Mouse (Mus musculus) limb, embryonic 15.5 days (tissue): Measurements from ENCODE around the gene Pgc. TPM values are rescaled to one million over a fixed set of nuclear protein-coding genes. Genes with fewer than 3 reads are reported as not detected.

Source experiments
- ATAC-seq: fragments of 200-750 bp; cut with Nextera tagmentation; 2 replicates; pipeline ENCODE4 v1.8.0; 2017; ENCODE audit warnings: low read depth, moderate TSS enrichment; ENCODE audit not compliant: insufficient number of reproducible peaks, low FRiP score, low TSS enrichment
- H3K27ac ChIP-seq: fragments of 300-500 bp; sonication (generic); 2 replicates; pipeline ENCODE4 v1.5.1; 2015; ENCODE audit warnings: moderate library complexity, mild to moderate bottlenecking, inconsistent platforms
- H3K27me3 ChIP-seq: fragments of 300-500 bp; sonication (generic); 2 replicates; pipeline ENCODE4 v1.6.1; 2015; ENCODE audit warnings: inconsistent platforms
- H3K36me3 ChIP-seq: fragments of 300-500 bp; sonication (generic); 2 replicates; pipeline ENCODE4 v1.6.1; 2015; ENCODE audit warnings: inconsistent platforms
- H3K4me1 ChIP-seq: fragments of 300-500 bp; sonication (generic); 2 replicates; pipeline ENCODE4 v1.6.1; 2015; ENCODE audit warnings: inconsistent platforms
- H3K4me2 ChIP-seq: fragments of 300-500 bp; sonication (generic); 2 replicates; pipeline ENCODE4 v1.6.1; 2015; ENCODE audit warnings: mild to moderate bottlenecking, inconsistent platforms
- H3K4me3 ChIP-seq: fragments of 300-500 bp; sonication (generic); 2 replicates; pipeline ENCODE4 v1.5.1; 2015; ENCODE audit warnings: mild to moderate bottlenecking, inconsistent platforms
- H3K9ac ChIP-seq: fragments of 300-500 bp; sonication (generic); 2 replicates; pipeline ENCODE4 v1.6.1; 2015; ENCODE audit warnings: inconsistent platforms
- H3K9me3 ChIP-seq: fragments of 300-500 bp; sonication (generic); 2 replicates; pipeline ENCODE4 v1.6.1; 2016; ENCODE audit warnings: inconsistent platforms
- whole genome bisulfite sequencing: fragments of 180-500 bp; shearing (Covaris S2); methylation state at CpG from one replicate; pipeline ENCODE4 v1.1.7; 2015; 5-methylcytosine and 5-hydroxymethylcytosine counted together
- polyA plus RNA-seq: library from polyadenylated mRNA; unstranded; fragments of >200 nt; fragmentation: Nextera tagmentation; extraction: Ambion mirVana; gene quantifications from 2 replicates; pipeline ENCODE4 v1.2.1, GENCODE M21; 2015

Pgc gene
- 0.10 and 0.16 TPM in 2 replicates for polyA plus RNA-seq

- 70% methylated on average over 11 of the region's 11 CpGs for WGBS
- ATAC-seq: no peak
- no peaks in the 10 kb centered on the region for H3K9me3 ChIP-seq
These were observed at the start of gene Pgc for GRCm38 (mm10) chr17:47726566-47726965. Gene Pgc (plus strand): TSS chr17:47726842.

GRCm38 (mm10) chr17:47678238-47678637 lies 48.4 kb upstream of the Pgc start:
- no peaks in the 10 kb centered on the region for H3K9me3 ChIP-seq
- WGBS: 91% methylated on average over 5 of the region's 5 CpGs
- ATAC-seq: no peak
- H3K9ac ChIP-seq: no peak overlapping the region
- H3K27ac ChIP-seq: no peak overlapping the region
- H3K4me1 ChIP-seq: peaks cover under 1% of the 10 kb centered on the region; the same call in 1 of the 2 replicates
- peaks cover 2% of the 10 kb centered on the region for H3K27me3 ChIP-seq
- H3K4me3 ChIP-seq: no peak overlapping the region
- H3K4me2 ChIP-seq: no peak overlapping the region
- peaks cover 53% of the 10 kb centered on the region for H3K36me3 ChIP-seq

More at GRCm38 (mm10) chr17:47726566-47726965, at the start of gene Pgc:
- Histone ChIP-seq H3K27me3 (no peaks in the 10 kb centered on the region), H3K4me3 (no peak within 1 kb of the TSS), H3K27ac (no peak within 1 kb of the TSS), H3K4me1 (no peaks in the 10 kb centered on the region), H3K9ac (no peak within 1 kb of the TSS), H3K4me2 (no peak within 1 kb of the TSS), H3K36me3 (no peaks in the 10 kb centered on the region)

GRCm38 (mm10) chr17:47678702-47679101 lies 47.9 kb upstream of the Pgc start:
- Histone ChIP-seq H3K27me3 (no peaks in the 10 kb centered on the region), H3K27ac (no peak overlapping the region), H3K4me1 (no peaks in the 10 kb centered on the region), H3K36me3 (peaks cover 56% of the 10 kb centered on the region), H3K9ac (no peak overlapping the region), H3K9me3 (no peaks in the 10 kb centered on the region), H3K4me3 (no peak overlapping the region), H3K4me2 (no peak overlapping the region)
- ATAC-seq: no peak
- WGBS: 84% methylated on average over 5 of the region's 5 CpGs

GRCm38 (mm10) chr17:47682836-47683235 lies 43.8 kb upstream of the Pgc start:
- WGBS: 72% methylated on average over 4 of the region's 4 CpGs

GRCm38 (mm10) chr17:47687409-47688343 lies 39.0 kb upstream of the Pgc start:
- H3K27me3 ChIP-seq: no peaks in the 10 kb centered on the region
- H3K4me2 ChIP-seq: peak overlapping the region; percentile 95
- peak; percentile 86 for ATAC-seq
- H3K9ac ChIP-seq: peak overlapping the region; percentile 76
- no peaks in the 10 kb centered on the region for H3K9me3 ChIP-seq
- WGBS: under 1% methylated on average over 70 of the region's 70 CpGs
- peaks cover 24% of the 10 kb centered on the region for H3K4me1 ChIP-seq
- peak overlapping the region; percentile 83 for H3K27ac ChIP-seq
- peak overlapping the region; percentile 80 for H3K4me3 ChIP-seq
- H3K36me3 ChIP-seq: peaks cover 28% of the 10 kb centered on the region

More at GRCm38 (mm10) chr17:47682836-47683235, 43.8 kb upstream of the Pgc start:
- no peak overlapping the region for H3K27ac ChIP-seq
- ATAC-seq: no peak
- H3K36me3 ChIP-seq: peaks cover 70% of the 10 kb centered on the region
- no peak overlapping the region for H3K4me2 ChIP-seq
- no peaks in the 10 kb centered on the region for H3K9me3 ChIP-seq
- no peak overlapping the region for H3K9ac ChIP-seq
- no peaks in the 10 kb centered on the region for H3K27me3 ChIP-seq
- no peak overlapping the region for H3K4me3 ChIP-seq
- H3K4me1 ChIP-seq: peaks cover 13% of the 10 kb centered on the region

DNA sequence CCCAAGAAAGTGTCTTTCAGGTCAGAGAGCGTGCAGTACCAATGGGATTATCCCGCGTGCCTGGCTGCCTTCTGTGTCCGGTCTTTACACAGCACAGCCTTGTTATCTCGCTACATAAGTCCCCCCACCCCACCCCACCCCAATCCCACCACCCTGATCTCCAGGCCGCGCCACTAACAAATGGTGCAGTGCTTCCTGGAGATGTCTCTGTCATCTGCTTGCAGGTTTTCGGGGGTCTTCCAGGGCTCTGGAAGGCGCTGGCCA lies 38.4 kb upstream of the Pgc start, which contains the start of gene Tomm6:
Gene Tomm6, minus strand, starts transcription at position 43 of the 264 bp plus-strand sequence.
- H3K4me3 ChIP-seq: peak within 1 kb of the TSS; percentile 80
- H3K9me3 ChIP-seq: no peaks in the 10 kb centered on the region
- H3K4me1 ChIP-seq: peaks cover 24% of the 10 kb centered on the region
- no peak; the same call in 1 of the 2 replicates for ATAC-seq
- peak within 1 kb of the TSS; percentile 95 for H3K4me2 ChIP-seq
- peaks cover 27% of the 10 kb centered on the region for H3K36me3 ChIP-seq
- H3K9ac ChIP-seq: peak within 1 kb of the TSS; percentile 76
- WGBS: 0% methylated on average over 9 of the region's 9 CpGs
- no peaks in the 10 kb centered on the region for H3K27me3 ChIP-seq
- peak within 1 kb of the TSS; percentile 83 for H3K27ac ChIP-seq

GRCm38 (mm10) chr17:47688608-47689575 lies 37.8 kb upstream of the Pgc start, which contains the start of gene Frs3:
Gene Frs3 (plus strand): TSS chr17:47689030.
- peak within 1 kb of the TSS; percentile 76 for H3K9ac ChIP-seq
- WGBS: under 1% methylated on average over 57 of the region's 58 CpGs
- ATAC-seq: peak; percentile 66
- H3K4me3 ChIP-seq: peak within 1 kb of the TSS; percentile 80
- no peaks in the 10 kb centered on the region for H3K9me3 ChIP-seq
- H3K36me3 ChIP-seq: peaks cover 21% of the 10 kb centered on the region
- peak within 1 kb of the TSS; percentile 83 for H3K27ac ChIP-seq
- peaks cover 24% of the 10 kb centered on the region for H3K4me1 ChIP-seq
- H3K4me2 ChIP-seq: peak within 1 kb of the TSS; percentile 95
- H3K27me3 ChIP-seq: no peaks in the 10 kb centered on the region

DNA sequence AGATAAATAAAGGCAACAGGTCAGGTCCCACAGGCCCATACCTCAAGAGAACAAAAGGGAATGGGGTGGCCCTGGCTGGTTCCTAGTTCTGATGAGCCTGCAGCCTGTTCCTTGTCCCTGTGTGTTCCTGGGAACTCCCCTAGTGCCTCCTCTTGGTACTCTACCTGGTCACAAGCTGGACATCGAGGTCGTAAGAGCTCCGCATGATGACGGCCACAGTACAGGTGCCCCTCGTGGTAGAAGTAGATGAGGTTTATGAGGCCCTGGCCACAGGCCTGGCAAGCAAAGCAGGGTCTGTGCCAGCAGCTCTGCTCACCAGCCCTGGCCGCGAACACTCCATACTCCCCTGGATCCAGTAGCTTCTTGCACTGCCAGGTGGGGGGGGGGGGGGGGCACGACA lies 36.7 kb upstream of the Pgc start:
- Histone ChIP-seq H3K4me3 (0 out of 2 replicates have a peak overlapping the region, but pooled peaks have one; percentile 80), H3K27ac (no peak overlapping the region), H3K36me3 (peaks cover 11% of the 10 kb centered on the region), H3K4me1 (peaks cover 30% of the 10 kb centered on the region), H3K9me3 (no peaks in the 10 kb centered on the region), H3K4me2 (peak overlapping the region; percentile 95; the same call in 1 of the 2 replicates), H3K9ac (no peak overlapping the region), H3K27me3 (no peaks in the 10 kb centered on the region)
- 70% methylated on average over 8 of the region's 8 CpGs for WGBS
- ATAC-seq: no peak

DNA sequence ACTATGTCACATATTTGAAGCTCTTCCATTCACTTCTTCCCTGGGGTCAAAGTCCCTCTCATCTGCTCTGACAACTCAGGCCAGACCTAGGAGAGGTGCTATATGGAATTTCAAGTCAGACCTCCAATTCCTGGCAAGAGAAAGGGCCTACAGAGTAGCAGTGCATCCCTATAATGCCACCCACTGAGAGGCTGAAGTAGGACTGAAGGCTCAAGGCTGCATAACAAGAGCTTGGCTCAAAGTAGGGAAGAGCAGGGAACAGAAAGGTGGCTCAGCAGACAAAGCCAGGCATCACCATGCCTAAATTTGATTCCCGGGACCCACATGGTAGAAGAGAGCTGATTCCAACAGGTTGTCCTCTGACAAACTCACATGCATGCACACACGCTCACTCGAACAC lies 35.0 kb upstream of the Pgc start:
- no peak for ATAC-seq
- WGBS: 88% methylated on average over 3 of the region's 3 CpGs
- H3K27ac ChIP-seq: no peak overlapping the region
- H3K4me3 ChIP-seq: no peak overlapping the region
- H3K4me2 ChIP-seq: no peak overlapping the region
- peaks cover 33% of the 10 kb centered on the region for H3K4me1 ChIP-seq
- H3K27me3 ChIP-seq: no peaks in the 10 kb centered on the region
- no peaks in the 10 kb centered on the region for H3K36me3 ChIP-seq
- no peaks in the 10 kb centered on the region for H3K9me3 ChIP-seq
- no peak overlapping the region for H3K9ac ChIP-seq

- Histone ChIP-seq H3K4me1 (peaks cover 24% of the 10 kb centered on the region), H3K9me3 (no peaks in the 10 kb centered on the region), H3K27me3 (no peaks in the 10 kb centered on the region), H3K4me2 (peak overlapping the region; percentile 87), H3K9ac (peak overlapping the region; percentile 44; the same call in 1 of the 2 replicates), H3K36me3 (peaks cover 4% of the 10 kb centered on the region), H3K4me3 (peak overlapping the region; percentile 80), H3K27ac (peak overlapping the region; percentile 76; the same call in 1 of the 2 replicates)
- 38% methylated on average over 13 of the region's 13 CpGs for WGBS
- no peak for ATAC-seq
These were observed 32.8 kb upstream of the Pgc start for GRCm38 (mm10) chr17:47693671-47694441.

DNA sequence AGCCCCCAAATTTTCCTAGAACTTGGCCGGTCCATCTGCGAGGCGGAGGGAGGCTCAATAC lies 32.4 kb upstream of the Pgc start, which contains the start of gene Gm21981:
Gene Gm21981, minus strand, starts transcription at position 14 of the 61 bp plus-strand sequence.
- H3K27me3 ChIP-seq: no peaks in the 10 kb centered on the region
- WGBS: 1% methylated on average over 3 of the region's 3 CpGs
- ATAC-seq: no peak
- H3K4me3 ChIP-seq: peak within 1 kb of the TSS; percentile 80
- H3K36me3 ChIP-seq: peaks cover 8% of the 10 kb centered on the region
- H3K4me2 ChIP-seq: peak within 1 kb of the TSS; percentile 87
- H3K9ac ChIP-seq: peak within 1 kb of the TSS; percentile 83
- H3K9me3 ChIP-seq: no peaks in the 10 kb centered on the region
- H3K4me1 ChIP-seq: peaks cover 21% of the 10 kb centered on the region
- H3K27ac ChIP-seq: peak within 1 kb of the TSS; percentile 76
